Mouse (Mus musculus): ENCODE measurements around the gene Nnmt.
A peak's percentile ranks its signal among the peaks of the same experiment; 100 is the strongest.

Nnmt gene

GRCm38 (mm10) chr9:48559482-48560139 lies 45.3 kb downstream of the Nnmt start:
- DNase-seq (ENCODE audit: low read depth in 2 of 2, low spot score in 2 of 2): peak; percentile 26 to 64

- peak; percentile 28 to 39 for DNase-seq (ENCODE audit: low read depth in 2 of 2, low spot score in 2 of 2)
Measured at GRCm38 (mm10) chr9:48558637-48559036, 46.3 kb downstream of the Nnmt start.

- no peak for DNase-seq (ENCODE audit: low read depth in 2 of 2, low spot score in 2 of 2)
Measured at GRCm38 (mm10) chr9:48549056-48549455, 55.9 kb downstream of the Nnmt start.

GRCm38 (mm10) chr9:48547233-48547632 lies 57.7 kb downstream of the Nnmt start:
- no peak for DNase-seq (ENCODE audit: low read depth in 2 of 2, low spot score in 2 of 2)
